Comparison of ENCODE assay signal across 8 mouse cellular contexts in the genomic region with DNA sequence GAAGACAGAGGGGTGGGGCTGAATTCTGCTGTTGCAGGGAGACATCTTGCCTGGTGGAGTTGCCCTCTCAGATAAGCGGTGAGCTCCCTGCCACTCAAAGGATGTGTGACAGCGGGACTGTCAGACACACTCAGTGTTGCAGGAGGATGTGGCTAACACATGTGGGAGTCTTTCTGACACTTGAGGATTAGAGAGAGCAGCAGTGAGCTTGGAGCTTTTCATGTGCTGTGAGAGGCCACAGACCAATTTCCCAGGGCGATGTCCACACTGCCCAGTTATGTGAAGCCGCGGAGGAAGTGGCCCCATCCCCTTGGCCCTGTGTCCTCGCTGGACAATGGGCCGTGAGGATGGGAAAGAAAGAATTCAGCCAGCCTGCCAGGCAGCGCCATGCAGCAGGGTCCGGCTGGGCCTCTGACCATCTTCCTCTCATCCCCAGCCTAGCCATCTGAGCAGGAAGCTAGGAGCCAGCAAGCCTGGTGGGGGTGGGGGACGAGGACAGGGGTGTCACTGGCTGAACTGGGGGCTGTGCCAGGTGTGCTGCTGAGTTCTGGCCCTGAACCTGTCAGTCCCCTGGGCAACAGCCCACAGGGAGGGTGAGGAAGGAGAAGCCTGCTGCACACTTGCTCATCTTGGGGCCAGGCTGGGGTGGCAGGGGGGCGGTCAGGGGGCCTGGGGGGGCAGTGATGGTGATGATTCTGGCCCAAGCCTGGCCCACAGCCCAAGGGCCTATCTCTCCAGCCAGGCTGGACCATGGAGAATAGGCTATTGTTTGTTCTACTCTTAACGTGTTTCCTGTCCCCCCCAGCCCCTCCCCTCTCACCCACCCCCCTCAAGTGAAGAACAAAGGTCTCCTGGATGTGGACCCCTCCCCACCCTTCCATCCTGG. TPM values are rescaled to one million over a fixed set of nuclear protein-coding genes. Genes with fewer than 3 reads are reported as not detected.
DNase-seq lines count a peak whose midpoint lies in the region; ATAC-seq lines count a peak whose summit lies in the region.

No protein-coding gene starts in this region.

- no peak overlapping the region for H3K4me2 ChIP-seq in forebrain, embryonic 11.5 days (ENCODE audit: low read depth, low read length, severe bottlenecking)
- no peak overlapping the region for H3K4me2 ChIP-seq in hindbrain, embryonic 12.5 days (replicated peaks)
- no peak overlapping the region for H3K4me2 ChIP-seq in limb, embryonic 15.5 days
- no peak overlapping the region for H3K4me2 ChIP-seq in midbrain, embryonic 14.5 days (ENCODE audit: low read length)

- H3K27ac ChIP-seq in forebrain, embryonic 11.5 days (ENCODE audit: low read depth, low read length), result peak overlapping the region; percentile 27; the same call in 1 of the 2 replicates
- peak overlapping the region; percentile 72 for H3K27ac ChIP-seq in hindbrain, embryonic 12.5 days
- peak overlapping the region; percentile 72 for H3K27ac ChIP-seq in limb, embryonic 15.5 days
- peak overlapping the region; percentile 57 for H3K27ac ChIP-seq in midbrain, embryonic 14.5 days (replicated peaks; ENCODE audit: low read depth, low read length)

- H3K9ac ChIP-seq in forebrain, embryonic 11.5 days (ENCODE audit: low read length), result peak overlapping the region; percentile 29; the same call in 1 of the 2 replicates
- H3K9ac ChIP-seq in hindbrain, embryonic 12.5 days, result no peak overlapping the region
- no peak overlapping the region for H3K9ac ChIP-seq in limb, embryonic 15.5 days
- no peak overlapping the region for H3K9ac ChIP-seq in midbrain, embryonic 14.5 days (replicated peaks; ENCODE audit: low read length)

- DNase-seq in CD4-positive, CD25-positive, alpha-beta regulatory T cell, adult 2 months (ENCODE audit: low read depth, low spot score), result peak; percentile 70
- DNase-seq in adrenal gland, postnatal 14 days, result peak; percentile 71
- peak; percentile 53 for DNase-seq in forebrain, embryonic 11.5 days (ENCODE audit: low spot score)
- no peak for DNase-seq in midbrain, embryonic 14.5 days
- no peak for DNase-seq in frontal cortex, postnatal 36 days (ENCODE audit: low spot score in 2 of 2)

- no peaks in the 10 kb centered on the region for H3K36me3 ChIP-seq in forebrain, embryonic 11.5 days (ENCODE audit: control insufficient read depth, insufficient read depth, low read length)
- no peaks in the 10 kb centered on the region for H3K36me3 ChIP-seq in hindbrain, embryonic 12.5 days
- no peaks in the 10 kb centered on the region for H3K36me3 ChIP-seq in limb, embryonic 15.5 days
- no peaks in the 10 kb centered on the region for H3K36me3 ChIP-seq in midbrain, embryonic 14.5 days (ENCODE audit: control insufficient read depth, insufficient read depth, low read length)

- no peaks in the 10 kb centered on the region for H3K9me3 ChIP-seq in forebrain, embryonic 11.5 days (ENCODE audit: control insufficient read depth, low read length)
- no peaks in the 10 kb centered on the region for H3K9me3 ChIP-seq in hindbrain, embryonic 12.5 days (replicated peaks)
- no peaks in the 10 kb centered on the region for H3K9me3 ChIP-seq in limb, embryonic 15.5 days
- H3K9me3 ChIP-seq in midbrain, embryonic 14.5 days (ENCODE audit: control insufficient read depth, low read length), result no peaks in the 10 kb centered on the region

- ATAC-seq in forebrain, embryonic 11.5 days (replicated peaks; ENCODE audit: low FRiP score), result no peak
- ATAC-seq in hindbrain, embryonic 12.5 days (ENCODE audit: low FRiP score), result no peak
- ATAC-seq in limb, embryonic 15.5 days (ENCODE audit: insufficient number of reproducible peaks, low FRiP score, low TSS enrichment, low read depth), result no peak
- no peak for ATAC-seq in midbrain, embryonic 14.5 days (ENCODE audit: low FRiP score, low TSS enrichment)
- ATAC-seq in frontal cortex, adult (ENCODE audit: low TSS enrichment), result no peak

- H3K4me1 ChIP-seq in forebrain, embryonic 11.5 days (replicated peaks; ENCODE audit: control insufficient read depth, insufficient read depth, low read length), result peaks cover 18% of the 10 kb centered on the region
- H3K4me1 ChIP-seq in hindbrain, embryonic 12.5 days, result peaks cover 56% of the 10 kb centered on the region
- peaks cover 71% of the 10 kb centered on the region for H3K4me1 ChIP-seq in limb, embryonic 15.5 days
- H3K4me1 ChIP-seq in midbrain, embryonic 14.5 days (ENCODE audit: control insufficient read depth, insufficient read depth, low read length), result peaks cover 31% of the 10 kb centered on the region

- H3K27me3 ChIP-seq in forebrain, embryonic 11.5 days (ENCODE audit: control insufficient read depth, insufficient read depth, low read length), result no peaks in the 10 kb centered on the region
- no peaks in the 10 kb centered on the region for H3K27me3 ChIP-seq in hindbrain, embryonic 12.5 days
- H3K27me3 ChIP-seq in limb, embryonic 15.5 days, result 0 out of 2 replicates have a peak, but pooled peaks cover 1% of the 10 kb centered on the region
- 0 out of 2 replicates have a peak, but pooled peaks cover 3% of the 10 kb centered on the region for H3K27me3 ChIP-seq in midbrain, embryonic 14.5 days (ENCODE audit: control insufficient read depth, insufficient read depth, low read length)

- H3K4me3 ChIP-seq in forebrain, embryonic 11.5 days (ENCODE audit: low read depth, low read length), result no peak overlapping the region
- no peak overlapping the region for H3K4me3 ChIP-seq in hindbrain, embryonic 12.5 days
- no peak overlapping the region for H3K4me3 ChIP-seq in limb, embryonic 15.5 days
- no peak overlapping the region for H3K4me3 ChIP-seq in midbrain, embryonic 14.5 days (replicated peaks; ENCODE audit: low read depth, low read length)

- WGBS in forebrain, embryonic 11.5 days, result 18% methylated on average over 11 of the region's 12 CpGs
- WGBS in hindbrain, embryonic 12.5 days, result 8% methylated on average over 12 of the region's 12 CpGs
- 26% methylated on average over 12 of the region's 12 CpGs for WGBS in limb, embryonic 15.5 days
- WGBS in midbrain, embryonic 14.5 days, result 12% methylated on average over 12 of the region's 12 CpGs

RNA-seq across cellular contexts. Expression of gene Cdc42ep1, which starts 7.0 kb away (rescaled TPM):
- total RNA-seq in adrenal gland, postnatal 14 days (2021), result 44.5 and 45.1 TPM in 2 replicates
- polyA plus RNA-seq in forebrain, embryonic 11.5 days (2014; fragmentation: Nextera tagmentation; extraction: Ambion mirVana), result 9.6 and 10.4 TPM in 2 replicates
- polyA plus RNA-seq in hindbrain, embryonic 12.5 days (2016; fragmentation: Nextera tagmentation; extraction: Ambion mirVana), result 15.1 and 15.6 TPM in 2 replicates
- polyA plus RNA-seq in limb, embryonic 15.5 days (2015; fragmentation: Nextera tagmentation; extraction: Ambion mirVana), result 26.5 and 30.0 TPM in 2 replicates
- 7.8 and 8.8 TPM in 2 replicates for polyA plus RNA-seq in midbrain, embryonic 14.5 days (2014; fragmentation: Nextera tagmentation; extraction: Ambion mirVana)

RNA-seq across cellular contexts. Expression of gene Lgals2, which starts 19.9 kb away (rescaled TPM):
- total RNA-seq in adrenal gland, postnatal 14 days (2021), result 0.85 TPM in 1 of 2 replicates, not detected in the other
- polyA plus RNA-seq in forebrain, embryonic 11.5 days (2014; fragmentation: Nextera tagmentation; extraction: Ambion mirVana), result not detected in 2 replicates
- not detected in 2 replicates for polyA plus RNA-seq in hindbrain, embryonic 12.5 days (2016; fragmentation: Nextera tagmentation; extraction: Ambion mirVana)
- 0.65 and 0.73 TPM in 2 replicates for polyA plus RNA-seq in limb, embryonic 15.5 days (2015; fragmentation: Nextera tagmentation; extraction: Ambion mirVana)
- polyA plus RNA-seq in midbrain, embryonic 14.5 days (2014; fragmentation: Nextera tagmentation; extraction: Ambion mirVana), result not detected in 2 replicates

RNA-seq across cellular contexts. Expression of gene Card10, which starts 32.6 kb away (rescaled TPM):
- 10.6 and 12.7 TPM in 2 replicates for total RNA-seq in adrenal gland, postnatal 14 days (2021)
- polyA plus RNA-seq in forebrain, embryonic 11.5 days (2014; fragmentation: Nextera tagmentation; extraction: Ambion mirVana), result 2.3 and 2.7 TPM in 2 replicates
- 2.7 and 2.9 TPM in 2 replicates for polyA plus RNA-seq in hindbrain, embryonic 12.5 days (2016; fragmentation: Nextera tagmentation; extraction: Ambion mirVana)
- 3.4 and 3.8 TPM in 2 replicates for polyA plus RNA-seq in limb, embryonic 15.5 days (2015; fragmentation: Nextera tagmentation; extraction: Ambion mirVana)
- 1.3 and 1.6 TPM in 2 replicates for polyA plus RNA-seq in midbrain, embryonic 14.5 days (2014; fragmentation: Nextera tagmentation; extraction: Ambion mirVana)

RNA-seq across cellular contexts. Expression of gene Gga1, which starts 41.5 kb away (rescaled TPM):
- total RNA-seq in adrenal gland, postnatal 14 days (2021), result 51.7 and 52.0 TPM in 2 replicates
- 45.0 and 47.8 TPM in 2 replicates for polyA plus RNA-seq in forebrain, embryonic 11.5 days (2014; fragmentation: Nextera tagmentation; extraction: Ambion mirVana)
- polyA plus RNA-seq in hindbrain, embryonic 12.5 days (2016; fragmentation: Nextera tagmentation; extraction: Ambion mirVana), result 54.3 and 58.7 TPM in 2 replicates
- polyA plus RNA-seq in limb, embryonic 15.5 days (2015; fragmentation: Nextera tagmentation; extraction: Ambion mirVana), result 53.2 and 54.4 TPM in 2 replicates
- 37.3 and 42.0 TPM in 2 replicates for polyA plus RNA-seq in midbrain, embryonic 14.5 days (2014; fragmentation: Nextera tagmentation; extraction: Ambion mirVana)

Comparison
In these comparisons a context has a peak if more than half of its experiments do, and no peak if none do; other contexts are left out.
1. DNase-seq: peak in CD4-positive, CD25-positive, alpha-beta regulatory T cell, adult 2 months (single experiment), adrenal gland, postnatal 14 days (single experiment) and forebrain, embryonic 11.5 days (single experiment); none in midbrain, embryonic 14.5 days (single experiment) and frontal cortex, postnatal 36 days (0 of 2).
2. Peak in every context shown above with its lines, with median percentiles within 50 percentile points of each other: H3K27ac ChIP-seq.